Mouse (Mus musculus) forebrain, embryonic 13.5 days (tissue): ENCODE data around the gene As3mt. TPM values are rescaled to one million over a fixed set of nuclear protein-coding genes. Genes with fewer than 3 reads are reported as not detected.

Experiments
- ATAC-seq: fragments of 200-750 bp; cut with Nextera tagmentation; 2 replicates; pipeline ENCODE4 v1.8.0; 2017
- H3K27ac ChIP-seq: fragments of 300-500 bp; sonication (generic); 2 replicates; pipeline ENCODE4 v1.5.1; 2015; ENCODE audit warnings: inconsistent platforms, mild to moderate bottlenecking, moderate library complexity
- H3K27me3 ChIP-seq: fragments of 300-500 bp; sonication (generic); 2 replicates; pipeline ENCODE4 v1.6.1; 2015; ENCODE audit warnings: mild to moderate bottlenecking, inconsistent platforms
- H3K36me3 ChIP-seq: fragments of 300-500 bp; sonication (generic); 2 replicates; pipeline ENCODE4 v1.6.1; 2015; ENCODE audit warnings: mild to moderate bottlenecking, inconsistent platforms; ENCODE audit not compliant: poor library complexity, severe bottlenecking
- H3K4me1 ChIP-seq: fragments of 300-500 bp; sonication (generic); 2 replicates; pipeline ENCODE4 v1.6.1; 2015; ENCODE audit warnings: inconsistent platforms
- H3K4me2 ChIP-seq: fragments of 300-500 bp; sonication (generic); 2 replicates; pipeline ENCODE4 v1.6.1; 2015; ENCODE audit warnings: inconsistent platforms, mild to moderate bottlenecking, moderate library complexity
- H3K4me3 ChIP-seq: fragments of 300-500 bp; sonication (generic); 2 replicates; pipeline ENCODE4 v1.5.1; 2015; ENCODE audit warnings: mild to moderate bottlenecking, inconsistent platforms
- H3K9ac ChIP-seq: fragments of 300-500 bp; sonication (generic); 2 replicates; pipeline ENCODE4 v1.6.1; 2015; ENCODE audit warnings: mild to moderate bottlenecking, inconsistent platforms
- H3K9me3 ChIP-seq: fragments of 300-500 bp; sonication (generic); replicated peaks from 2 replicates; pipeline ENCODE4 v1.6.1; 2016; ENCODE audit warnings: inconsistent platforms
- WGBS: fragments of 180-500 bp; shearing (Covaris S2); methylation state at CpG from one replicate; pipeline ENCODE4 v1.1.7; 2015; 5-methylcytosine and 5-hydroxymethylcytosine counted together
- polyA plus RNA-seq: library from polyadenylated mRNA; unstranded; fragments of >200 nt; fragmentation: Nextera tagmentation; extraction: Ambion mirVana; gene quantifications from 2 replicates; pipeline ENCODE4 v1.2.1, GENCODE M21; 2015

Gene As3mt
- polyA plus RNA-seq, 1 experiment from 2014 or later, result 18.0 TPM

- 16% methylated on average over 29 of the region's 29 CpGs for WGBS
- no peaks in the 10 kb centered on the region for H3K36me3 ChIP-seq
- peak overlapping the region; percentile 69 for H3K27ac ChIP-seq
- ATAC-seq, result peak; percentile 68
- H3K9me3 ChIP-seq, result no peaks in the 10 kb centered on the region
- peak overlapping the region; percentile 85 for H3K4me3 ChIP-seq
- peaks cover 40% of the 10 kb centered on the region for H3K27me3 ChIP-seq
- peak overlapping the region; percentile 99 for H3K4me2 ChIP-seq
- peaks cover 33% of the 10 kb centered on the region for H3K4me1 ChIP-seq
- H3K9ac ChIP-seq, result peak overlapping the region; percentile 45; the same call in 1 of the 2 replicates
Measured at GRCm38 (mm10) chr19:46760375-46761160, 53.3 kb downstream of the As3mt start.

DNA sequence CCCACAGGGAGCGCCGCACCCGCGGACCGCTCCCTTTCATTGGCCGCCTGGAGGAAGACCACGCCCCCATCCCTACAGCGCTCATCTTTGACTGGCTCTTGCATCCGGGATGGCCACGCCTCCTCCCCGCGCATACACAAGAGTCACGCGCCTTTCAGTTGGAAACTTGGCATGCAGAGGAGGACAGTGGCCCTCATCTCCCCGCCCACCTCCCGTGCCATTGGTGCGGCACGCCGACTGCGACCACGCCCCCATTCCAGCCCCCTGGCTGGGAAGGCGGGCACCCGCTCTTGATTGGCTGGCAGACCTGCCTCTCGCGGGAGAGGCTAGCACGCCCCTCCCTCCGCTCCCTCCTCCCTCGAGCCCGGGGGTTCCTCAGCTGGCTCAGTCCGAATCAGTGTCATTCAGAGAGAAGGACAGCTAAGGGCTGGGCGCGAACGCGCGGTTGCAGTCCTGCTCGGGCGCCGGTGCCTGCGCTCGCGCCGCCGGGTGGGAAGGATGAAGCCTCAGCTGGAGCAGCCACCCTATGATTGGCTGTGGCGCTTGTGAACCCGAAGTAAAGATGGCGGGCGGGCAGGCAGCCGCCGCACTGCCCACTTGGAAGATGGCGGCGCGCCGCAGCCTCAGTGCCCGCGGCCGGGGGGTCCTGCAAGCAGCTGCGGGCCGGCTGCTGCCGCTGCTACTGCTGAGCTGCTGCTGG is 54.1 kb downstream of the As3mt start, which contains the start of gene Cnnm2:
Gene Cnnm2 (plus strand): TSS at position 350 of the 700 bp plus-strand sequence.
- H3K4me3 ChIP-seq, result peak within 1 kb of the TSS; percentile 85
- peaks cover 33% of the 10 kb centered on the region for H3K4me1 ChIP-seq
- no peaks in the 10 kb centered on the region for H3K36me3 ChIP-seq
- ATAC-seq, result peak; percentile 97
- under 1% methylated on average over 56 of the region's 59 CpGs for WGBS
- peaks cover 40% of the 10 kb centered on the region for H3K27me3 ChIP-seq
- H3K9ac ChIP-seq, result peak within 1 kb of the TSS; percentile 81
- H3K4me2 ChIP-seq, result peak within 1 kb of the TSS; percentile 99
- H3K9me3 ChIP-seq, result no peaks in the 10 kb centered on the region
- peak within 1 kb of the TSS; percentile 76 for H3K27ac ChIP-seq

GRCm38 (mm10) chr19:46761971-46762290 is 54.7 kb downstream of the As3mt start:
- H3K4me3 ChIP-seq, result peak overlapping the region; percentile 85
- H3K4me1 ChIP-seq, result peaks cover 33% of the 10 kb centered on the region
- WGBS, result 0% methylated on average over 31 of the region's 36 CpGs
- H3K27me3 ChIP-seq, result peaks cover 40% of the 10 kb centered on the region
- H3K9me3 ChIP-seq, result no peaks in the 10 kb centered on the region
- peak overlapping the region; percentile 81 for H3K9ac ChIP-seq
- peak overlapping the region; percentile 99 for H3K4me2 ChIP-seq
- peak overlapping the region; percentile 76 for H3K27ac ChIP-seq
- H3K36me3 ChIP-seq, result no peaks in the 10 kb centered on the region
- ATAC-seq, result peak; percentile 17

DNA sequence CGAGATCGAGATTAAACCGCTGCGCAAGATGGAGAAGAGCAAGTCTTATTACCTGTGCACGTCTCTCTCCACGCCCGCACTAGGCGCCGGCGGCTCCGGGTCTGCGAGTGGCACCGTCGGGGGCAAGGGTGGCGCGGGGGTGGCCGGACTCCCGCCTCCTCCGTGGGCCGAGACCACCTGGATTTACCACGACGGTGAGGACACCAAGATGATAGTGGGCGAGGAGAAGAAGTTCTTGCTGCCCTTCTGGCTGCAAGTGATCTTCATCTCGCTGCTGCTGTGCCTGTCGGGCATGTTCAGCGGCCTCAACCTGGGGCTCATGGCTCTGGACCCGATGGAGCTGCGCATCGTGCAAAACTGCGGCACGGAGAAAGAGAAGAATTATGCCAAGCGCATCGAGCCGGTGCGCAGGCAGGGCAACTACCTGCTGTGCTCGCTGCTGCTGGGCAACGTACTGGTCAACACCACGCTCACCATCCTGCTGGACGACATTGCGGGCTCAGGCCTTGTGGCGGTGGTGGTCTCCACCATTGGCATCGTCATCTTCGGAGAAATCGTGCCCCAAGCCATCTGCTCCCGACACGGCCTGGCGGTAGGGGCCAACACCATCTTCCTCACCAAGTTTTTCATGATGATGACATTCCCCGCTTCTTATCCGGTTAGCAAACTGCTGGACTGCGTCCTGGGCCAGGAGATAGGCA is 55.2 kb downstream of the As3mt start:
- Histone ChIP-seq H3K27ac (peak overlapping the region; percentile 76), H3K9ac (peak overlapping the region; percentile 81), H3K4me3 (peak overlapping the region; percentile 85), H3K4me1 (peaks cover 33% of the 10 kb centered on the region), H3K27me3 (peaks cover 40% of the 10 kb centered on the region), H3K9me3 (no peaks in the 10 kb centered on the region), H3K36me3 (no peaks in the 10 kb centered on the region), H3K4me2 (peak overlapping the region; percentile 99)
- ATAC-seq, result no peak
- under 1% methylated on average over 50 of the region's 50 CpGs for WGBS

- Histone ChIP-seq H3K4me2 (peak overlapping the region; percentile 99), H3K9me3 (no peaks in the 10 kb centered on the region), H3K36me3 (no peaks in the 10 kb centered on the region), H3K27me3 (peaks cover 40% of the 10 kb centered on the region), H3K27ac (no peak overlapping the region), H3K9ac (peak overlapping the region; percentile 81), H3K4me1 (peaks cover 33% of the 10 kb centered on the region), H3K4me3 (peak overlapping the region; percentile 85)
- no peak for ATAC-seq
- WGBS, result under 1% methylated on average over 19 of the region's 19 CpGs
Measured at GRCm38 (mm10) chr19:46762992-46763342, 55.7 kb downstream of the As3mt start.

GRCm38 (mm10) chr19:46763356-46763755 is 56.1 kb downstream of the As3mt start:
- H3K27ac ChIP-seq, result no peak overlapping the region
- 13% methylated on average over 7 of the region's 7 CpGs for WGBS
- H3K4me1 ChIP-seq, result peaks cover 33% of the 10 kb centered on the region

GRCm38 (mm10) chr19:46763932-46764762 is 56.9 kb downstream of the As3mt start:
- H3K9me3 ChIP-seq, result no peaks in the 10 kb centered on the region

More at GRCm38 (mm10) chr19:46763356-46763755, 56.1 kb downstream of the As3mt start:
- Histone ChIP-seq H3K9me3 (no peaks in the 10 kb centered on the region), H3K9ac (no peak overlapping the region), H3K27me3 (peaks cover 37% of the 10 kb centered on the region), H3K36me3 (no peaks in the 10 kb centered on the region), H3K4me2 (peak overlapping the region; percentile 99), H3K4me3 (peak overlapping the region; percentile 85)
- no peak for ATAC-seq

GRCm38 (mm10) chr19:46764763-46765117 is 57.5 kb downstream of the As3mt start:
- H3K36me3 ChIP-seq, result no peaks in the 10 kb centered on the region
- ATAC-seq, result no peak
- H3K27ac ChIP-seq, result no peak overlapping the region
- H3K9ac ChIP-seq, result 0 out of 2 replicates have a peak overlapping the region, but pooled peaks have one; percentile 26
- WGBS, result 49% methylated on average over 9 of the region's 9 CpGs
- H3K4me3 ChIP-seq, result peak overlapping the region; percentile 25
- H3K27me3 ChIP-seq, result peaks cover 26% of the 10 kb centered on the region
- H3K4me2 ChIP-seq, result peak overlapping the region; percentile 99
- peaks cover 33% of the 10 kb centered on the region for H3K4me1 ChIP-seq
- no peaks in the 10 kb centered on the region for H3K9me3 ChIP-seq

More at GRCm38 (mm10) chr19:46763932-46764762, 56.9 kb downstream of the As3mt start:
- no peak for ATAC-seq
- Histone ChIP-seq H3K4me1 (peaks cover 33% of the 10 kb centered on the region), H3K9ac (0 out of 2 replicates have a peak overlapping the region, but pooled peaks have one; percentile 26), H3K27me3 (peaks cover 29% of the 10 kb centered on the region), H3K36me3 (no peaks in the 10 kb centered on the region), H3K27ac (no peak overlapping the region), H3K4me2 (peak overlapping the region; percentile 99), H3K4me3 (peak overlapping the region; percentile 25)
- 56% methylated on average over 12 of the region's 12 CpGs for WGBS

DNA sequence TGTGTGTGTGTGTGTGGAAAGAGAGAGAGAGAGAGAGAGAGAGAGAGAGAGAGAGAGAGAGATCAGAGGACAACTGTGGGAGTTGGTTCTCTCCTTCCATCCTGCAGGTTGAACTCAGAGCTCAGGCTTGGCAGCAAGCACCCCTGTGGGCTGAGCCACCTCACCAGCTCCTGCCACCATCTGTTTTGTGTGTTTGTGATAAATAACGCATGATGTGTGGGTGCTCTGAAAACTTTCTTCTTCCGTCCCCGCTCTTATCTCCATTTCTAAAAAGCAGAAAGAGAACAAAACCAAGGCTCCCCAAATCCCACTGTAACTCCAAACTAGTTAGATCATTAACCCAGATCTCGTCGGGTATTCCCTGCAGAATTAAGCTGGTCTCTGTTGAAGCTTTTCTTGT is 58.9 kb downstream of the As3mt start:
- no peaks in the 10 kb centered on the region for H3K9me3 ChIP-seq
- no peak overlapping the region for H3K4me2 ChIP-seq
- peaks cover 33% of the 10 kb centered on the region for H3K4me1 ChIP-seq
- ATAC-seq, result no peak
- no peaks in the 10 kb centered on the region for H3K36me3 ChIP-seq
- H3K27ac ChIP-seq, result no peak overlapping the region
- no peak overlapping the region for H3K9ac ChIP-seq
- no peak overlapping the region for H3K4me3 ChIP-seq
- WGBS, result 62% methylated on average over 5 of the region's 5 CpGs
- peaks cover 23% of the 10 kb centered on the region for H3K27me3 ChIP-seq

- 91% methylated on average over 11 of the region's 11 CpGs for WGBS
Measured at GRCm38 (mm10) chr19:46769759-46770158, 62.5 kb downstream of the As3mt start.

GRCm38 (mm10) chr19:46771801-46772200 is 64.5 kb downstream of the As3mt start:
- Histone ChIP-seq H3K4me1 (no peaks in the 10 kb centered on the region), H3K4me2 (no peak overlapping the region), H3K27me3 (no peaks in the 10 kb centered on the region), H3K9me3 (no peaks in the 10 kb centered on the region), H3K36me3 (no peaks in the 10 kb centered on the region), H3K9ac (no peak overlapping the region), H3K27ac (no peak overlapping the region), H3K4me3 (no peak overlapping the region)
- WGBS, result 79% methylated on average over 6 of the region's 6 CpGs
- ATAC-seq, result no peak

More at GRCm38 (mm10) chr19:46769759-46770158, 62.5 kb downstream of the As3mt start:
- Histone ChIP-seq H3K4me1 (peaks cover 5% of the 10 kb centered on the region), H3K27ac (no peak overlapping the region), H3K9me3 (no peaks in the 10 kb centered on the region), H3K36me3 (no peaks in the 10 kb centered on the region), H3K4me3 (no peak overlapping the region), H3K9ac (no peak overlapping the region), H3K27me3 (peaks cover 2% of the 10 kb centered on the region; the same call in 1 of the 2 replicates), H3K4me2 (no peak overlapping the region)
- no peak for ATAC-seq
